Mouse (Mus musculus) forebrain, embryonic 15.5 days (tissue): ENCODE data around the gene Notch4. TPM values are rescaled to one million over a fixed set of nuclear protein-coding genes. Genes with fewer than 3 reads are reported as not detected.

Source experiments
- ATAC-seq: fragments of 200-750 bp; cut with Nextera tagmentation; replicated peaks from 2 replicates; pipeline ENCODE4 v1.8.0; 2017; ENCODE audit warnings: mild to moderate bottlenecking, moderate TSS enrichment, moderate library complexity
- H3K27ac ChIP-seq: fragments of 300-500 bp; sonication (generic); replicated peaks from 2 replicates; pipeline ENCODE4 v1.5.1; 2015; ENCODE audit warnings: mild to moderate bottlenecking, inconsistent platforms
- H3K27me3 ChIP-seq: fragments of 300-500 bp; sonication (generic); 2 replicates; pipeline ENCODE4 v1.6.1; 2015; ENCODE audit warnings: inconsistent platforms
- H3K36me3 ChIP-seq: fragments of 300-500 bp; sonication (generic); 2 replicates; pipeline ENCODE4 v1.6.1; 2015; ENCODE audit warnings: mild to moderate bottlenecking, inconsistent platforms
- H3K4me1 ChIP-seq: fragments of 300-500 bp; sonication (generic); 2 replicates; pipeline ENCODE4 v1.6.1; 2015; ENCODE audit warnings: inconsistent platforms
- H3K4me2 ChIP-seq: fragments of 300-500 bp; sonication (generic); replicated peaks from 2 replicates; pipeline ENCODE4 v1.6.1; 2015; ENCODE audit warnings: mild to moderate bottlenecking, inconsistent platforms
- H3K4me3 ChIP-seq: fragments of 300-500 bp; sonication (generic); 2 replicates; pipeline ENCODE4 v1.5.1; 2015; ENCODE audit warnings: mild to moderate bottlenecking, inconsistent platforms
- H3K9ac ChIP-seq: fragments of 300-500 bp; sonication (generic); replicated peaks from 2 replicates; pipeline ENCODE4 v1.6.1; 2015; ENCODE audit warnings: mild to moderate bottlenecking, inconsistent platforms
- H3K9me3 ChIP-seq: fragments of 300-500 bp; sonication (generic); 2 replicates; pipeline ENCODE4 v1.6.1; 2016; ENCODE audit warnings: inconsistent platforms
- WGBS: fragments of 180-500 bp; shearing (Covaris S2); methylation state at CpG from one replicate; pipeline ENCODE4 v1.1.7; 2015; ENCODE audit warnings: mixed read lengths; 5-methylcytosine and 5-hydroxymethylcytosine counted together
- polyA plus RNA-seq: library from polyadenylated mRNA; unstranded; fragments of >200 nt; fragmentation: Nextera tagmentation; extraction: Ambion mirVana; gene quantifications from 2 replicates; pipeline ENCODE4 v1.2.1, GENCODE M21; 2015

Notch4 gene
- polyA plus RNA-seq, 1 experiment from 2014 or later, result 5.8 TPM

- no peak for ATAC-seq
- no peak overlapping the region for H3K4me2 ChIP-seq
- no peak overlapping the region for H3K27ac ChIP-seq
- no peak overlapping the region for H3K9ac ChIP-seq
- no peak overlapping the region for H3K4me3 ChIP-seq
- no peaks in the 10 kb centered on the region for H3K9me3 ChIP-seq
- no peaks in the 10 kb centered on the region for H3K36me3 ChIP-seq
- H3K4me1 ChIP-seq, result peaks cover 50% of the 10 kb centered on the region
- H3K27me3 ChIP-seq, result no peaks in the 10 kb centered on the region
- WGBS, result 52% methylated on average over 7 of the region's 7 CpGs
Measured at GRCm38 (mm10) chr17:34589206-34589605, 25.1 kb downstream of the Notch4 start.

- H3K4me3 ChIP-seq, result 0 out of 2 replicates have a peak within 1 kb of the TSS, but pooled peaks have one; percentile 87
- WGBS, result 51% methylated on average over 7 of the region's 7 CpGs
- H3K27me3 ChIP-seq, result no peaks in the 10 kb centered on the region
- peak within 1 kb of the TSS; percentile 97 for H3K27ac ChIP-seq
- H3K4me2 ChIP-seq, result no peak within 1 kb of the TSS
- H3K9ac ChIP-seq, result no peak within 1 kb of the TSS
- ATAC-seq, result no peak
- H3K4me1 ChIP-seq, result peaks cover 55% of the 10 kb centered on the region
- no peaks in the 10 kb centered on the region for H3K36me3 ChIP-seq
- no peaks in the 10 kb centered on the region for H3K9me3 ChIP-seq
Measured at GRCm38 (mm10) chr17:34589681-34590101, 25.6 kb downstream of the Notch4 start, which contains the start of gene Gpsm3. Gene Gpsm3, plus strand, starts transcription at chr17:34589806.

GRCm38 (mm10) chr17:34590154-34590987 lies 26.3 kb downstream of the Notch4 start:
- 0 out of 2 replicates have a peak overlapping the region, but pooled peaks have one; percentile 81 for H3K4me3 ChIP-seq
- no peaks in the 10 kb centered on the region for H3K27me3 ChIP-seq
- ATAC-seq, result no peak
- H3K9me3 ChIP-seq, result no peaks in the 10 kb centered on the region
- H3K36me3 ChIP-seq, result peaks cover 6% of the 10 kb centered on the region
- H3K4me1 ChIP-seq, result peaks cover 62% of the 10 kb centered on the region
- WGBS, result 70% methylated on average over 15 of the region's 15 CpGs
- no peak overlapping the region for H3K9ac ChIP-seq
- no peak overlapping the region for H3K4me2 ChIP-seq
- peak overlapping the region; percentile 97 for H3K27ac ChIP-seq

DNA sequence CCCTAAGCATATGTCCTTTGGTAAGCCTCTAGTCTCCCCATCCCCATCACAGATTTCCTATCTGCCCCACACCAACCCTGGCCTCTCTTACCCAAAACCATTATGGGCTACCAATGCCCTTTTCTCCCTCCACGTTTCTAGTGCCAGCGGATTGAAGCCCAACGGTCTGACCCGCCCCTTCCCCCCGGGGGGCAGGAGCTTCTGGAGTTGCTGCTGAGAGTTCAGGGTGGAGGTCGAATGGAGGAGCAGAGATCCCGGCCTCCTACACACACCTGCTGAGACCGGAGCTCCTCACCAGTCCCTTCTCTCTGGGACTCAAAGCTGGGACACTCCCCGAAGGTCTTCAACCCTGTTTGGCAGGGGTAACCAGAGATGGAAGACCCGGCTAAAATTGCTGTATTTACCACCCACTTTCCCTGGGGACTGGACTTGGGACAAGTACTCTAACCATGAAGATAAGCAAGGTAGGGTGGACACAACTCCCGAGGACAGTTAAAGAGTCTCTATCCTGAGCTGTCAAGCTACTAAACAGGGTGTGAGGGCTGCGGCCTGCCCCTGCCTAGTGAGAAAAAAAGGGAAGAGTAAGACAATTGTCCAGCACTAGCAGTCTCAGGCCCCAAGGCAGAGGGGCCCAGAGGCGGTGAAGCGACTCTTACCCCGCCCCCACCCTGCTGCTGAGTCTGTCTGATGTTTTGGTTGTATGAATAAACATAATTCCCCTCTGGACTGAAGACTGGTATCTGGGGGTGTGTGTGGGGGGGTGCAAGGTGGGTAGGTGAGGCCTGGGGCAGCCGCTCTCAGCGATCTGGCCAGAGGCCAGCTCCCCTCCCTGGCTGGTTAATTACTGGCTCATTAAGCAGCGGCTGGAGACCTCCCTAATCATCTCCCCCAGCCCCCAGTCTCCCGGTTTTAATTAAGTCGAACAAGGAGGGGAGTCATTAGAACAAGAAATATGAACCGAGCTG lies 27.2 kb downstream of the Notch4 start, which contains the start of gene Pbx2:
Gene Pbx2 (plus strand): TSS at position 238 of the 965 bp plus-strand sequence.
- WGBS, result 1% methylated on average over 21 of the region's 21 CpGs

GRCm38 (mm10) chr17:34591994-34592375 lies 27.9 kb downstream of the Notch4 start:
- Histone ChIP-seq H3K27ac (peak overlapping the region; percentile 97), H3K9me3 (no peaks in the 10 kb centered on the region), H3K36me3 (peaks cover 12% of the 10 kb centered on the region), H3K4me2 (peak overlapping the region; percentile 86), H3K4me1 (peaks cover 56% of the 10 kb centered on the region), H3K9ac (peak overlapping the region; percentile 96), H3K27me3 (no peaks in the 10 kb centered on the region), H3K4me3 (peak overlapping the region; percentile 81)
- peak; percentile 36 for ATAC-seq
- under 1% methylated on average over 24 of the region's 35 CpGs for WGBS

More for the DNA sequence above, 27.2 kb downstream of the Notch4 start, which contains the start of gene Pbx2:
- Histone ChIP-seq H3K9ac (peak within 1 kb of the TSS; percentile 96), H3K27me3 (no peaks in the 10 kb centered on the region), H3K36me3 (peaks cover 12% of the 10 kb centered on the region), H3K4me2 (peak within 1 kb of the TSS; percentile 86), H3K27ac (peak within 1 kb of the TSS; percentile 97), H3K9me3 (no peaks in the 10 kb centered on the region), H3K4me3 (peak within 1 kb of the TSS; percentile 81), H3K4me1 (peaks cover 59% of the 10 kb centered on the region)
- 0 out of 2 replicates have a peak, but pooled peaks have one; percentile 0 for ATAC-seq

- ATAC-seq, result peak; percentile 27; the same call in 1 of the 2 replicates
- Histone ChIP-seq H3K4me3 (peak overlapping the region; percentile 81), H3K9ac (peak overlapping the region; percentile 96), H3K27me3 (no peaks in the 10 kb centered on the region), H3K9me3 (no peaks in the 10 kb centered on the region), H3K36me3 (peaks cover 12% of the 10 kb centered on the region), H3K4me2 (peak overlapping the region; percentile 86), H3K4me1 (peaks cover 54% of the 10 kb centered on the region), H3K27ac (peak overlapping the region; percentile 97)
- WGBS, result under 1% methylated on average over 25 of the region's 32 CpGs
Measured at GRCm38 (mm10) chr17:34592581-34593549, 28.8 kb downstream of the Notch4 start.

- peaks cover 45% of the 10 kb centered on the region for H3K4me1 ChIP-seq
Measured at GRCm38 (mm10) chr17:34593752-34594525, 29.9 kb downstream of the Notch4 start.

DNA sequence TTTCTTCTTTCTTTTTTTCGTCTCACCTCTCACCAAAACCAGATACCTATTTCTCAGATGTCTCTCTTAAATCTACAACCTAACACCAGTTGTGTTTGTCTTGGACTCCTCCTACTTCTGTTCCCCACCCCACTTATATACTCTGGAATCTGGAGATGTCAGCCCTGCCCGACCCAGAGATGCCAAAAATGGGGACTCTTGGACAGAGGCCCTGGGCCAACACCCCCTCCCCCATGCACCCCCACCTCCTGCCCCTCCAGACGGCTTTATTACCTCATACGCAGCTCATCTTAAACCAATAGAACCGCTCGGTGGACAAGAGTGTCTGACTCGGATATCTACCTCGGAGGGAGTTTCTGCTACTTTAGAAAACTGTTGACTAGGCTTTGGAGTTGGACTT lies 32.0 kb downstream of the Notch4 start:
- peaks cover 22% of the 10 kb centered on the region for H3K36me3 ChIP-seq
- no peak overlapping the region for H3K27ac ChIP-seq
- H3K9ac ChIP-seq, result no peak overlapping the region
- H3K4me3 ChIP-seq, result no peak overlapping the region
- no peak for ATAC-seq
- no peak overlapping the region for H3K4me2 ChIP-seq
- no peaks in the 10 kb centered on the region for H3K27me3 ChIP-seq
- no peaks in the 10 kb centered on the region for H3K9me3 ChIP-seq
- peaks cover 38% of the 10 kb centered on the region for H3K4me1 ChIP-seq
- 69% methylated on average over 8 of the region's 8 CpGs for WGBS

More at GRCm38 (mm10) chr17:34593752-34594525, 29.9 kb downstream of the Notch4 start:
- peaks cover 12% of the 10 kb centered on the region for H3K36me3 ChIP-seq
- H3K9ac ChIP-seq, result peak overlapping the region; percentile 96
- H3K27ac ChIP-seq, result peak overlapping the region; percentile 97
- 43% methylated on average over 34 of the region's 34 CpGs for WGBS
- no peaks in the 10 kb centered on the region for H3K9me3 ChIP-seq
- no peaks in the 10 kb centered on the region for H3K27me3 ChIP-seq
- ATAC-seq, result no peak
- peak overlapping the region; percentile 81 for H3K4me3 ChIP-seq
- H3K4me2 ChIP-seq, result peak overlapping the region; percentile 86

GRCm38 (mm10) chr17:34597566-34598095 lies 33.6 kb downstream of the Notch4 start, which contains the start of gene Ager:
Gene Ager, plus strand, starts transcription at chr17:34597862.
- Histone ChIP-seq H3K9ac (peak within 1 kb of the TSS; percentile 24; the same call in 1 of the 2 replicates), H3K9me3 (no peaks in the 10 kb centered on the region), H3K4me3 (no peak within 1 kb of the TSS), H3K36me3 (peaks cover 28% of the 10 kb centered on the region), H3K27ac (no peak within 1 kb of the TSS), H3K27me3 (no peaks in the 10 kb centered on the region), H3K4me1 (peaks cover 42% of the 10 kb centered on the region), H3K4me2 (no peak within 1 kb of the TSS)
- no peak for ATAC-seq
- 23% methylated on average over 6 of the region's 6 CpGs for WGBS

DNA sequence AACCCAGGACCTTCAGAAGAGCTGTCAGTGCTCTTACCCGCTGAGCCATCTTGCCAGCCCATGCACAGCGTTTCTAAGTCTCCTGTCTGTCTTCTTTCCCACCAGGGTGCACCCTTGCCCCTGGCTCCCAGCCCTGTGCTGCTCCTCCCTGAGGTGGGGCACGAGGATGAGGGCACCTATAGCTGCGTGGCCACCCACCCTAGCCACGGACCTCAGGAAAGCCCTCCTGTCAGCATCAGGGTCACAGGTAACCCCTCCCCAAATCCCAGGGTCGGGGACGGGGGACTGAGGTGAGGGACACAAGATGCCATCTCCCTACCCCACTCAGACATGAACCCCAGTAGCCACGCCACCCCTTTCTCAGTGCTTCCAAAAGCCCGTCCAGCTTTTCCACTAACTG lies 35.8 kb downstream of the Notch4 start:
- Histone ChIP-seq H3K27me3 (no peaks in the 10 kb centered on the region), H3K36me3 (peaks cover 26% of the 10 kb centered on the region), H3K27ac (no peak overlapping the region), H3K9me3 (no peaks in the 10 kb centered on the region), H3K9ac (no peak overlapping the region), H3K4me3 (no peak overlapping the region), H3K4me2 (no peak overlapping the region), H3K4me1 (peaks cover 29% of the 10 kb centered on the region)
- no peak for ATAC-seq
- 69% methylated on average over 9 of the region's 9 CpGs for WGBS
